ENCODE assay signal across 13 mouse cellular contexts in genomic region chr10:76978042-76978441, GRCm38 (mm10). TPM values are rescaled to one million over a fixed set of nuclear protein-coding genes. Genes with fewer than 3 reads are reported as not detected.
A peak's percentile ranks its signal among the peaks of the same experiment; 100 is the strongest.
DNase-seq lines count a peak whose midpoint lies in the region; ATAC-seq and TF ChIP-seq lines count a peak whose summit lies in the region.
"Had no signal": no experiment of that assay in that cellular context is flagged by ENCODE, and none has a peak within 500 bp of the region (broad histone marks: within the 10 kb centered on the region; RNA-seq: fewer than 3 reads in every experiment).

No protein-coding gene starts in this region.

- 26% methylated on average over 2 of the region's 2 CpGs for WGBS in kidney, postnatal 0 days
- 28% methylated on average over 2 of the region's 2 CpGs for WGBS in kidney, adult 2 months

- peak; percentile 65 for DNase-seq in kidney, postnatal 0 days (ENCODE audit: low spot score)
- DNase-seq in kidney, adult 2 months: no peak
- DNase-seq in ES-CJ7 (ENCODE audit: low read depth, low spot score) (peak; percentile 56), adipocyte (ENCODE audit: low spot score) (peak; percentile 33)
- DNase-seq in cerebellum, adult 11-12 months: no peak
- no peak for DNase-seq in urinary bladder, postnatal 10 days (ENCODE audit: low spot score)
- DNase-seq: cerebellum, adult 9-10 months; kidney, adult 9 months had no signal

- H3K27me3 ChIP-seq in kidney, postnatal 0 days (ENCODE audit: insufficient read depth, low read length): no peaks in the 10 kb centered on the region
- H3K27me3 ChIP-seq in kidney, adult 2 months (replicated peaks; ENCODE audit: control insufficient read depth, insufficient read depth, low read length): no peaks in the 10 kb centered on the region
- H3K27me3 ChIP-seq: heart, embryonic 12.5 days; limb, embryonic 12.5 days had no signal

- H3K27ac ChIP-seq in kidney, postnatal 0 days: no peak overlapping the region
- H3K27ac ChIP-seq in kidney, adult 2 months (ENCODE audit: insufficient read depth, low read depth, low read length): no peak overlapping the region
- H3K27ac ChIP-seq: limb, embryonic 12.5 days; midbrain, embryonic 10.5 days had no signal

- H3K4me1 ChIP-seq in kidney, postnatal 0 days (replicated peaks; ENCODE audit: insufficient read depth, low read length): no peaks in the 10 kb centered on the region
- H3K4me1 ChIP-seq in kidney, adult 2 months (ENCODE audit: control insufficient read depth, insufficient read depth, low read length): no peaks in the 10 kb centered on the region

- H3K9ac ChIP-seq in kidney, postnatal 0 days (ENCODE audit: low read depth, low read length): no peak overlapping the region
- H3K9ac ChIP-seq: heart, embryonic 12.5 days; limb, embryonic 12.5 days had no signal

- no peak for TF ChIP-seq CTCF in kidney, postnatal 0 days (IDR thresholded peaks at IDR 0.05; ENCODE audit: low read depth)
- no peak for TF ChIP-seq CTCF in kidney, adult 2 months (conservative IDR thresholded peaks at IDR 0.05; ENCODE audit: insufficient read depth, insufficient read length, low read depth, low read length)

- ATAC-seq in kidney, postnatal 0 days (replicated peaks; ENCODE audit: low FRiP score, low read depth): no peak
- ATAC-seq in megakaryocyte progenitor cell, adult 5-6 weeks (replicated peaks; ENCODE audit: poor library complexity): peak; percentile 55
- ATAC-seq: forebrain, embryonic 14.5 days had no signal

- no peak for TF ChIP-seq POLR2A in kidney, adult 2 months (IDR thresholded peaks at IDR 0.05; ENCODE audit: low read depth, low read length)

- no peaks in the 10 kb centered on the region for H3K36me3 ChIP-seq in kidney, postnatal 0 days (ENCODE audit: insufficient read depth, low read length)
- no peaks in the 10 kb centered on the region for H3K36me3 ChIP-seq in kidney, adult 2 months (ENCODE audit: control insufficient read depth, insufficient read depth, low read length)
- H3K36me3 ChIP-seq: heart, embryonic 12.5 days; limb, embryonic 12.5 days; midbrain, embryonic 10.5 days had no signal

- H3K4me3 ChIP-seq in kidney, postnatal 0 days (replicated peaks; ENCODE audit: low read depth, low read length): no peak overlapping the region
- H3K4me3 ChIP-seq in kidney, adult 2 months (ENCODE audit: insufficient read depth, low read depth, low read length): no peak overlapping the region
- H3K4me3 ChIP-seq: heart, embryonic 12.5 days; limb, embryonic 12.5 days; midbrain, embryonic 10.5 days had no signal

- no peaks in the 10 kb centered on the region for H3K9me3 ChIP-seq in kidney, postnatal 0 days (replicated peaks; ENCODE audit: low read length)
- H3K9me3 ChIP-seq: heart, embryonic 12.5 days; limb, embryonic 12.5 days; midbrain, embryonic 10.5 days had no signal

- H3K4me2 ChIP-seq in kidney, postnatal 0 days (ENCODE audit: low read length): no peak overlapping the region
- H3K4me2 ChIP-seq: heart, embryonic 12.5 days; limb, embryonic 12.5 days had no signal

RNA-seq across cellular contexts. Expression of gene Pcbp3, which starts 16.4 kb away (rescaled TPM):
- 32.3 and 37.8 TPM in 2 replicates for polyA plus RNA-seq in kidney, postnatal 0 days (2015; fragmentation: Nextera tagmentation; extraction: Ambion mirVana)
- 19.1 and 23.5 TPM in 2 replicates for polyA plus RNA-seq in kidney, adult 2 months (2012; rRNA removed)
- 5.9 and 10.9 TPM in 2 replicates for total RNA-seq in megakaryocyte progenitor cell, adult 5-6 weeks (2015)
- total RNA-seq in megakaryocyte progenitor cell, adult 5-6 weeks (2017): 6.9 and 7.4 TPM in 2 replicates

RNA-seq across cellular contexts. Expression of gene Slc19a1, which starts 54.0 kb away (rescaled TPM):
- polyA plus RNA-seq in kidney, postnatal 0 days (2015; fragmentation: Nextera tagmentation; extraction: Ambion mirVana): 48.0 and 51.5 TPM in 2 replicates
- 245 and 351 TPM in 2 replicates for polyA plus RNA-seq in kidney, adult 2 months (2012; rRNA removed)
- 23.8 and 25.6 TPM in 2 replicates for total RNA-seq in megakaryocyte progenitor cell, adult 5-6 weeks (2015)
- total RNA-seq in megakaryocyte progenitor cell, adult 5-6 weeks (2017): 22.0 and 26.9 TPM in 2 replicates

Comparison
In these comparisons a context has a peak if more than half of its experiments do, and no peak if none do; other contexts are left out.
1. DNase-seq: peak in kidney, postnatal 0 days (single experiment), ES-CJ7 (single experiment) and adipocyte (single experiment); none in kidney, adult 2 months (single experiment), cerebellum, adult 11-12 months (single experiment) and urinary bladder, postnatal 10 days (single experiment).